Mouse (Mus musculus) heart, embryonic 11.5 days (tissue): Measurements from ENCODE around the gene Phpt1. TPM values are rescaled to one million over a fixed set of nuclear protein-coding genes. Genes with fewer than 3 reads are reported as not detected.

Experiments used
- ATAC-seq: fragments of 200-750 bp; cut with Nextera tagmentation; replicated peaks from 2 replicates; pipeline ENCODE4 v1.8.0; 2017; ENCODE audit warnings: moderate library complexity; ENCODE audit not compliant: insufficient number of reproducible peaks, low FRiP score, low TSS enrichment
- H3K27ac ChIP-seq: fragments of 300-500 bp; sonication (generic); 2 replicates; pipeline ENCODE4 v1.5.1; 2014; ENCODE audit warnings: mild to moderate bottlenecking, low read depth, low read length
- H3K27me3 ChIP-seq: fragments of 300-500 bp; sonication (generic); 2 replicates; pipeline ENCODE4 v1.6.1; 2014; ENCODE audit warnings: mild to moderate bottlenecking, low read length, mixed read lengths; ENCODE audit not compliant: control insufficient read depth, insufficient read depth
- H3K36me3 ChIP-seq: fragments of 300-500 bp; sonication (generic); 2 replicates; pipeline ENCODE4 v1.6.1; 2014; ENCODE audit warnings: mild to moderate bottlenecking, low read length, moderate library complexity, mixed read lengths; ENCODE audit not compliant: control insufficient read depth, insufficient read depth
- H3K4me1 ChIP-seq: fragments of 300-500 bp; sonication (generic); 2 replicates; pipeline ENCODE4 v1.6.1; 2014; ENCODE audit warnings: low read length; ENCODE audit not compliant: control insufficient read depth, insufficient read depth
- H3K4me2 ChIP-seq: fragments of 300-500 bp; sonication (generic); 2 replicates; pipeline ENCODE4 v1.6.1; 2014; ENCODE audit warnings: mild to moderate bottlenecking, moderate library complexity
- H3K4me3 ChIP-seq: fragments of 300-500 bp; sonication (generic); 2 replicates; pipeline ENCODE4 v1.5.1; 2014; ENCODE audit warnings: low read depth, low read length
- H3K9ac ChIP-seq: fragments of 300-500 bp; sonication (generic); 2 replicates; pipeline ENCODE4 v1.6.1; 2014; ENCODE audit warnings: mild to moderate bottlenecking, low read depth, low read length, moderate library complexity
- H3K9me3 ChIP-seq: fragments of 300-500 bp; sonication (generic); replicated peaks from 2 replicates; pipeline ENCODE4 v1.6.1; 2016; ENCODE audit warnings: low read length; ENCODE audit not compliant: control insufficient read depth
- WGBS: fragments of 180-500 bp; shearing (Covaris S2); extraction: QIAGEN DNeasy Blood & Tissue Kit; methylation state at CpG from one replicate; pipeline ENCODE4 v1.1.7; 2014; ENCODE audit not compliant: insufficient replicate concordance; 5-methylcytosine and 5-hydroxymethylcytosine counted together
- polyA plus RNA-seq: library from polyadenylated mRNA; unstranded; fragments of >200 nt; fragmentation: Nextera tagmentation; extraction: Ambion mirVana; gene quantifications from 2 replicates; pipeline ENCODE4 v1.2.1, GENCODE M21; 2014

The Phpt1 gene
- polyA plus RNA-seq, 1 experiment from 2014 or later = 172 TPM

- Histone ChIP-seq H3K36me3 (peaks cover 13% of the 10 kb centered on the region), H3K4me1 (peaks cover 43% of the 10 kb centered on the region), H3K27me3 (peaks cover 52% of the 10 kb centered on the region), H3K9me3 (no peaks in the 10 kb centered on the region), H3K4me2 (no peak overlapping the region), H3K4me3 (no peak overlapping the region), H3K9ac (no peak overlapping the region), H3K27ac (no peak overlapping the region)
- ATAC-seq = no peak
- WGBS = 52% methylated on average over 6 of the region's 6 CpGs
Observed at GRCm38 (mm10) chr2:25580621-25581101, 5.6 kb upstream of the Phpt1 start.

DNA sequence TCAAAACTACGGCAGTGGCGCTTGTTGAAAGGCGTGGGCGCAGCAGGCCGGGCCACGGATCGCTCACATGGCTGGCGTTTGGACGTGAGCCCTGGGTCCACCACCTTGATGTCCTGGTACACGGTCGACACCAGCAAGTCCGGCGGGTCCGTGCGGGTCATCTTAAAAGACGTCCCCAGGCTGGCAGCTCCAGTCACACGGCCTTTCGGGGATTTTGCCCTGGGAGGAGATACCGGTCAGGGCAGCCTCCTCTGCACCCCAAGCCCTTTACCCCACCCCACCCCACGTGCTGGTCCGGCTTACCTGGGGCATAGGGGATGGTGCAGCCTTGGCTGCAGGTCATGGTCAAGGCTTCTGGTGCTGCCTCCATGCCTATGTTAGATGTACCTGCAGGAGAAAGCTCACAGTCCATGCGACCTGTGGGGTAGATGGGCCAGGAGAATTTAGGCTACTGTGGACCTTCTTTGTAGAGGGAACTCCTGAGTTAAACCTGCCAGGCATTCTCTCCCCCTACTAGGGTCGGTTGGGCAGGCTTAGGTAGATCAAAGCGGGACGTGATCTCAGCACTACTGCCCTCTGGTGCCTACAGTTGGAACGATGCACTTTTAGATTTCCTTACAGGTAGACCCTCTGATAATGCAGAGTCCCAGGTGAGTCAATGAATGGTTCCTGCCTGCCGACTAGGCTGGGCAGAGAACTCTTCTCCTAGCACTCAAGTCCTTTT lies 4.9 kb upstream of the Phpt1 start:
- H3K27ac ChIP-seq = no peak overlapping the region
- H3K36me3 ChIP-seq = peaks cover 7% of the 10 kb centered on the region
- ATAC-seq = no peak
- peaks cover 47% of the 10 kb centered on the region for H3K4me1 ChIP-seq
- peak overlapping the region; percentile 21 for H3K4me3 ChIP-seq
- whole genome bisulfite sequencing = 8% methylated on average over 27 of the region's 27 CpGs
- H3K9ac ChIP-seq = no peak overlapping the region
- H3K4me2 ChIP-seq = peak overlapping the region; percentile 52
- H3K9me3 ChIP-seq = no peaks in the 10 kb centered on the region
- H3K27me3 ChIP-seq = peaks cover 52% of the 10 kb centered on the region

GRCm38 (mm10) chr2:25578796-25579736 lies 4.0 kb upstream of the Phpt1 start:
- H3K27me3 ChIP-seq = peaks cover 52% of the 10 kb centered on the region

DNA sequence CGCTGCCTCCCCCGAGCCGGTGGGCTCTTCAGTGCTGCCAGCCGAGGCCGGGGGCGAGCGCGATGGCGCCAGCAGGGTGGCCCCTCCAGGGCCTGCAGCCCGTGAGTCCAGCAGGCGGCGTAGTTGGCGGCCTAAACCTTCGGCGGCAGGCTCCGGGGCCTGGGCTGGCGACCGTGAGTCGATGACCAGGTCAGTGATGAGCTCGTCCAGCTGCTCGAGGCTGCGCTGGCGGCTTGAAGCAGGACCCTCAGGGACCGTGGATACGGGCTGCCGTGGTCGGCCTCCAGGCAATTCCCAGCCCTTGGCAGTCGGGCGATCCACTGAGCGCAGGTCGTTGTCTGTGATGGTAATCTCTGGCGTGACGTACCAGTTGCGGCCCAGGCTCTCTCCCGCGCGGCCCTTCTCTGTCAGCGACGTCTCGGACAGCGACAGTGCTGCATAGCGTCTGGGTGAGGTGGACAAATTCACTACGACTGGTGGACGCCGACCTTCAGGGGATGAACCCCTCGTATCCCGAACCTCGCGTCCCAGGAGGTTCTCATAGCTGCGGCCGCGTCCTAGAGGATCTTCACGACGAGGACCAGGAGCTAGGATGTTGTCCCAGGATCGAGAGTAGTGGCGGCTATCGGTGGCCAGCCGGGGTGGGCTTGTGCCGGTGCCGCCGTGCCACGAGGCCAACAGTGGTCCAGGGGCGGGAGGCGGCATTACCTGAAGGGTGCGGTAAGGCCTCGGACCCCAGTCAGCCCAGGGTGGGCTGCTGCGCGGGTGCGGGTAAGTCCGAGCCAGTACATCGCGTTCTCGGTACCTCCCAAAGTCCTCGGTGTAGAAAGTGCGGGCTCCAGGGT lies 3.1 kb upstream of the Phpt1 start:
- peak overlapping the region; percentile 52 for H3K4me2 ChIP-seq
- 5% methylated on average over 75 of the region's 75 CpGs for WGBS
- ATAC-seq = no peak
- H3K4me1 ChIP-seq = peaks cover 57% of the 10 kb centered on the region
- peak overlapping the region; percentile 14 for H3K4me3 ChIP-seq
- no peaks in the 10 kb centered on the region for H3K9me3 ChIP-seq
- no peak overlapping the region for H3K9ac ChIP-seq
- H3K36me3 ChIP-seq = no peaks in the 10 kb centered on the region; the same call in 1 of the 2 replicates
- H3K27me3 ChIP-seq = peaks cover 52% of the 10 kb centered on the region
- H3K27ac ChIP-seq = no peak overlapping the region

More at GRCm38 (mm10) chr2:25578796-25579736, 4.0 kb upstream of the Phpt1 start:
- H3K4me3 ChIP-seq = peak overlapping the region; percentile 21
- H3K4me2 ChIP-seq = peak overlapping the region; percentile 52
- ATAC-seq = no peak
- H3K9me3 ChIP-seq = no peaks in the 10 kb centered on the region
- no peak overlapping the region for H3K9ac ChIP-seq
- H3K36me3 ChIP-seq = peaks cover 6% of the 10 kb centered on the region
- H3K4me1 ChIP-seq = peaks cover 48% of the 10 kb centered on the region
- WGBS = 4% methylated on average over 77 of the region's 77 CpGs
- no peak overlapping the region for H3K27ac ChIP-seq

GRCm38 (mm10) chr2:25576965-25577891 lies 2.2 kb upstream of the Phpt1 start:
- peaks cover 52% of the 10 kb centered on the region for H3K27me3 ChIP-seq
- peaks cover 56% of the 10 kb centered on the region for H3K4me1 ChIP-seq
- WGBS = 12% methylated on average over 92 of the region's 92 CpGs
- no peaks in the 10 kb centered on the region for H3K9me3 ChIP-seq
- H3K4me2 ChIP-seq = peak overlapping the region; percentile 52
- peak overlapping the region; percentile 14 for H3K4me3 ChIP-seq
- no peak overlapping the region for H3K9ac ChIP-seq
- H3K27ac ChIP-seq = no peak overlapping the region
- ATAC-seq = no peak
- no peaks in the 10 kb centered on the region for H3K36me3 ChIP-seq

- Histone ChIP-seq H3K9me3 (no peaks in the 10 kb centered on the region), H3K4me3 (no peak overlapping the region), H3K9ac (no peak overlapping the region), H3K27me3 (peaks cover 52% of the 10 kb centered on the region), H3K4me2 (no peak overlapping the region), H3K27ac (no peak overlapping the region), H3K4me1 (peaks cover 49% of the 10 kb centered on the region), H3K36me3 (no peaks in the 10 kb centered on the region)
- no peak for ATAC-seq
- WGBS = 74% methylated on average over 16 of the region's 16 CpGs
Observed at GRCm38 (mm10) chr2:25576028-25576850, 1.2 kb upstream of the Phpt1 start.

DNA sequence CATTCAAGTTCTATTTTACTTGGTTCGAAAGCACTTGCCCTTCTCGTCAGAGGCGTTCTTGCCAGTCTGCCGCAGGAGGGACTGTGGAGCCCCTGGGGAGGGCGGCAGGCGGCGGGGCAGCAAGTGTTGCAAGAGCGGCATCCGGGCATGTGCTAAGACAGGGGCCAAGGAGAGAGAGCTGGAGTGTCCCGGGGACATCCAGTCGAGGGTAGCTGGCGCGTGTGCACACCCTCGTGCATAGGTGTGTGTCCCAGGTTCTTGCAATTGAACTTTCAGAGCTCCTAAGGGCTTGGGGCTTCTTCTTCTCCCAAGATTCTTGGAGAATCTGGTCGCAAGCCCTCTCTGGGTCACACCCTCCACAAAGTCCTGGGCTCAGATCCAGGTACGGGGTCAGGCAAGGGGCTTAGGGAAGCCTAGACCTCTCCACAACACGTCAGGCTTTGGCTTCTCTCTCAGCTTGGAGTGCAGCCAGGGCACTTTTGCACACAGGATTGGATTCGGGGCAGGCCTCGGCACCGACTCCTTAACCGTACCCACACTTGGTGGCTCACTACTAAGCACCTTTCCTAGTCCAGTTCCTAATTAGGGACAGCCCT lies 506 bp upstream of the Phpt1 start:
- no peak for ATAC-seq
- Histone ChIP-seq H3K27ac (peak overlapping the region; percentile 67; the same call in 1 of the 2 replicates), H3K4me1 (peaks cover 48% of the 10 kb centered on the region), H3K9me3 (no peaks in the 10 kb centered on the region), H3K36me3 (no peaks in the 10 kb centered on the region), H3K4me2 (peak overlapping the region; percentile 83), H3K27me3 (peaks cover 49% of the 10 kb centered on the region), H3K9ac (peak overlapping the region; percentile 63), H3K4me3 (peak overlapping the region; percentile 60)
- 12% methylated on average over 21 of the region's 21 CpGs for WGBS
